8 mouse cellular contexts compared by ENCODE assay signal in the genomic region with DNA sequence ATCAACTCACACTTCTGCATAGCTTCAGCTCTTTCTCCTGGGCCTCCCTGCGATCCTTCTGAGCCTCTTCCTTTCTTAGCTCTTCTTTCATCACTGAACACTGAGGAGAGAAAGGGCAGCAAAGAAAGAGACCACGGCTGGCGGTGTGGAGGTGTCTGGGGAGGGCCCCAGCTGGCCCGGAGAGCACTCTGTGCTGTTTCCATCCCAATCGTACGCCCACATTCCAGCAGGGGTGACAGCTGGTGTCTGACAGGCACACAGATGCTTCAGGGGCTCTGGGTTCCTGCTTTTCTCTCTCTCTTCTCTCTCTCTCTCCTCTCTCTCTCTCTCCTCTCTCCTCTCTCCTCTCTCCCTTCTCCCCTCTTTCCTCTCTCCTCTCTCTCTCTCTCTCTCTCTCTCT. TPM values are rescaled to one million over a fixed set of nuclear protein-coding genes. Genes with fewer than 3 reads are reported as not detected.
DNase-seq lines count a peak whose midpoint lies in the region; ATAC-seq and TF ChIP-seq lines count a peak whose summit lies in the region.
"Had no signal": no experiment of that assay in that cellular context is flagged by ENCODE, and none has a peak within 500 bp of the region (broad histone marks: within the 10 kb centered on the region; RNA-seq: fewer than 3 reads in every experiment).

No protein-coding gene starts in this region.

- 20% methylated on average over 6 of the region's 6 CpGs for WGBS in intestine, embryonic 14.5 days
- 45% methylated on average over 6 of the region's 6 CpGs for WGBS in intestine, postnatal 0 days

- no peaks in the 10 kb centered on the region for H3K27me3 ChIP-seq in intestine, embryonic 14.5 days (replicated peaks; ENCODE audit: control insufficient read depth, insufficient read depth, low read length)
- H3K27me3 ChIP-seq in intestine, postnatal 0 days (replicated peaks; ENCODE audit: control insufficient read depth, insufficient read depth, low read length) = no peaks in the 10 kb centered on the region
- H3K27me3 ChIP-seq in myocyte (ENCODE audit: control insufficient read depth, insufficient read depth, insufficient read length) = no peaks in the 10 kb centered on the region

- no peak for DNase-seq in intestine, embryonic 14.5 days (ENCODE audit: low spot score)
- DNase-seq in layer of hippocampus, adult 18-20 months (ENCODE audit: low spot score in 2 of 2) = peak; percentile 83 to 93
- DNase-seq in ovary, postnatal 14 days (ENCODE audit: low spot score) = no peak
- DNase-seq in thymus, postnatal 10 days (ENCODE audit: low spot score in 2 of 2) = no peak
- DNase-seq: cerebellum, adult 9-10 months had no signal

- H3K4me3 ChIP-seq in intestine, embryonic 14.5 days (ENCODE audit: low read depth, low read length) = no peak overlapping the region
- H3K4me3 ChIP-seq in intestine, postnatal 0 days (ENCODE audit: low read depth, low read length) = no peak overlapping the region
- H3K4me3 ChIP-seq in myocyte = no peak overlapping the region

- TF ChIP-seq POLR2A in myocyte (IDR thresholded peaks at IDR 0.05; ENCODE audit: insufficient read length, low read depth) = no peak

- no peak overlapping the region for H3ac ChIP-seq in myocyte (ENCODE audit: control insufficient read depth, insufficient read length)

- H3K79me2 ChIP-seq in myocyte (ENCODE audit: control insufficient read depth, insufficient read depth) = no peaks in the 10 kb centered on the region

- H3K27ac ChIP-seq in intestine, embryonic 14.5 days (ENCODE audit: low read depth) = no peak overlapping the region
- H3K27ac ChIP-seq in intestine, postnatal 0 days (ENCODE audit: low read depth, low read length) = no peak overlapping the region

- ATAC-seq in intestine, embryonic 14.5 days (replicated peaks; ENCODE audit: low FRiP score, low TSS enrichment, low read depth) = 0 out of 2 replicates have a peak, but pooled peaks have one; percentile 53
- ATAC-seq in intestine, postnatal 0 days = no peak
- ATAC-seq in frontal cortex, adult (ENCODE audit: low TSS enrichment) = peak; percentile 87

- H3K9ac ChIP-seq in intestine, embryonic 14.5 days (ENCODE audit: low read length) = no peak overlapping the region
- no peak overlapping the region for H3K9ac ChIP-seq in intestine, postnatal 0 days (ENCODE audit: low read depth, low read length)

- H3K4me1 ChIP-seq in intestine, embryonic 14.5 days (replicated peaks; ENCODE audit: control insufficient read depth, insufficient read depth, low read length) = peaks cover 10% of the 10 kb centered on the region; the same call in 1 of the 2 replicates
- H3K4me1 ChIP-seq in intestine, postnatal 0 days (replicated peaks; ENCODE audit: control insufficient read depth, insufficient read depth, low read length) = no peaks in the 10 kb centered on the region

- peaks cover 8% of the 10 kb centered on the region; the same call in 1 of the 2 replicates for H3K9me3 ChIP-seq in intestine, embryonic 14.5 days (ENCODE audit: control insufficient read depth, low read length)
- no peaks in the 10 kb centered on the region for H3K9me3 ChIP-seq in intestine, postnatal 0 days (ENCODE audit: control insufficient read depth)

- H3K36me3 ChIP-seq in intestine, embryonic 14.5 days (ENCODE audit: control insufficient read depth, insufficient read depth, low read length) = no peaks in the 10 kb centered on the region
- H3K36me3 ChIP-seq in intestine, postnatal 0 days (ENCODE audit: control insufficient read depth, insufficient read depth) = no peaks in the 10 kb centered on the region
- no peaks in the 10 kb centered on the region for H3K36me3 ChIP-seq in myocyte (ENCODE audit: control insufficient read depth, insufficient read depth)

- no peak overlapping the region for H3K4me2 ChIP-seq in intestine, embryonic 14.5 days (ENCODE audit: low read length)
- no peak overlapping the region for H3K4me2 ChIP-seq in intestine, postnatal 0 days (replicated peaks; ENCODE audit: low read depth)
- H3K4me2 ChIP-seq in myocyte (ENCODE audit: low read depth) = peak overlapping the region; percentile 32

- no peak for TF ChIP-seq CTCF in intestine, postnatal 0 days (IDR thresholded peaks at IDR 0.05; ENCODE audit: low read depth)

TF ChIP-seq in myocyte, 11 proteins besides CTCF, POLR2A, EP300 and RAD21:
- TF ChIP-seq MYOD1 (IDR thresholded peaks at IDR 0.05; ENCODE audit: control insufficient read depth in 1 of 3, insufficient read length in 2 of 3, low read depth in 2 of 3) = peak; percentile 68 to 88 (median 69)
- TF ChIP-seq USF1 (IDR thresholded peaks at IDR 0.05; ENCODE audit: low read depth) = no peak
- TF ChIP-seq TCF3 (IDR thresholded peaks at IDR 0.05; ENCODE audit: insufficient read length, low read depth) = peak; percentile 42
- peak; percentile 68 to 92 (median 85) for TF ChIP-seq MYOG (IDR thresholded peaks at IDR 0.05; ENCODE audit: control insufficient read depth in 1 of 3, insufficient read depth in 1 of 3, insufficient read length in 2 of 3, low read depth in 2 of 3)
- TF ChIP-seq MAX (IDR thresholded peaks at IDR 0.05; ENCODE audit: low read depth) = no peak
- TF ChIP-seq TCF12 (IDR thresholded peaks at IDR 0.05; ENCODE audit: insufficient read depth, poor library complexity, severe bottlenecking) = peak; percentile 71

RNA-seq across cellular contexts. Expression of a gene that starts 50.3 kb away (rescaled TPM):
- 1.8 and 2.2 TPM in 2 replicates for polyA plus RNA-seq in intestine, embryonic 14.5 days (2014; fragmentation: Nextera tagmentation; extraction: Ambion mirVana)
- polyA plus RNA-seq in intestine, postnatal 0 days (2015; fragmentation: Nextera tagmentation; extraction: Ambion mirVana) = 1.2 and 1.4 TPM in 2 replicates
- total RNA-seq in layer of hippocampus, adult 18-20 months (2021) = 10 to 100 TPM; 12.8 to 13.1 TPM
- polyA plus RNA-seq in myocyte (2012; fragmentation: generic; extraction: Trizol) = 0.17 TPM

Comparison
In these comparisons a context has a peak if more than half of its experiments do, and no peak if none do; other contexts are left out.
1. DNase-seq: peak in layer of hippocampus, adult 18-20 months (2 of 2); none in intestine, embryonic 14.5 days (single experiment), ovary, postnatal 14 days (single experiment) and thymus, postnatal 10 days (0 of 2).